Mouse (Mus musculus): ENCODE data around the gene Hist2h2be.
A peak's percentile ranks its signal among the peaks of the same experiment; 100 is the strongest.
"Not testable (repeated sequence)": the region's sequence is repeated elsewhere in the genome, so short reads cannot be mapped to it uniquely, and the experiment has no call there.

Hist2h2be gene

GRCm38 (mm10) chr3:96220765-96221639, at the start of gene Hist2h2be, which contains the start of gene Hist2h2ac:
TSS of gene Hist2h2be (plus strand) at chr3:96221119.
TSS of gene Hist2h2ac (minus strand) at chr3:96220880.
- peak; percentile 41 for DNase-seq (ENCODE audit: low read depth, low spot score)

- no peak for DNase-seq (ENCODE audit: low read depth, low spot score)
These were observed 49.2 kb upstream of the Hist2h2be start for GRCm38 (mm10) chr3:96171583-96172196.

- peak; percentile 90 for DNase-seq (ENCODE audit: low read depth, low spot score)
These were observed 48.4 kb upstream of the Hist2h2be start, which contains the start of gene Sf3b4 for GRCm38 (mm10) chr3:96172197-96173178. TSS of gene Sf3b4 (plus strand) at chr3:96172332.

- DNase-seq (ENCODE audit: low read depth, low spot score): no peak
These were observed 47.7 kb upstream of the Hist2h2be start for GRCm38 (mm10) chr3:96173185-96173584.

GRCm38 (mm10) chr3:96174042-96174441, 46.9 kb upstream of the Hist2h2be start:
- not testable (repeated sequence) for DNase-seq (ENCODE audit: low read depth, low spot score)

- no peak for DNase-seq (ENCODE audit: low read depth, low spot score)
These were observed 45.7 kb upstream of the Hist2h2be start for GRCm38 (mm10) chr3:96175251-96175650.

GRCm38 (mm10) chr3:96178427-96178826, 42.5 kb upstream of the Hist2h2be start:
- no peak for DNase-seq (ENCODE audit: low read depth, low spot score)

- no peak for DNase-seq (ENCODE audit: low read depth, low spot score)
These were observed 42.0 kb upstream of the Hist2h2be start for GRCm38 (mm10) chr3:96178902-96179301.

- DNase-seq (ENCODE audit: low read depth, low spot score): no peak
These were observed 41.4 kb upstream of the Hist2h2be start for GRCm38 (mm10) chr3:96179531-96179930.

- peak; percentile 57 for DNase-seq (ENCODE audit: low read depth, low spot score)
These were observed 40.0 kb upstream of the Hist2h2be start, which contains the start of gene Sv2a for GRCm38 (mm10) chr3:96180727-96181477. TSS of gene Sv2a (plus strand) at chr3:96181151.

- DNase-seq (ENCODE audit: low read depth, low spot score): no peak
These were observed 39.2 kb upstream of the Hist2h2be start for GRCm38 (mm10) chr3:96181510-96182381.

- no peak for DNase-seq (ENCODE audit: low read depth, low spot score)
These were observed 38.5 kb upstream of the Hist2h2be start for GRCm38 (mm10) chr3:96182382-96182776.

- no peak for DNase-seq (ENCODE audit: low read depth, low spot score)
These were observed 27.9 kb upstream of the Hist2h2be start for GRCm38 (mm10) chr3:96192977-96193376.

GRCm38 (mm10) chr3:96194966-96195365, 26.0 kb upstream of the Hist2h2be start:
- DNase-seq (ENCODE audit: low read depth, low spot score): no peak

GRCm38 (mm10) chr3:96195616-96196313, 25.2 kb upstream of the Hist2h2be start:
- no peak for DNase-seq (ENCODE audit: low read depth, low spot score)

- no peak for DNase-seq (ENCODE audit: low read depth, low spot score)
These were observed 24.3 kb upstream of the Hist2h2be start for GRCm38 (mm10) chr3:96196437-96197128.

GRCm38 (mm10) chr3:96197129-96197749, 23.7 kb upstream of the Hist2h2be start:
- DNase-seq (ENCODE audit: low read depth, low spot score): no peak

- DNase-seq (ENCODE audit: low read depth, low spot score): no peak
These were observed 22.7 kb upstream of the Hist2h2be start for GRCm38 (mm10) chr3:96198181-96198580.
